Mouse (Mus musculus) heart, embryonic 13.5 days (tissue): ENCODE results near the gene Efr3b. TPM values are rescaled to one million over a fixed set of nuclear protein-coding genes. Genes with fewer than 3 reads are reported as not detected.

ENCODE experiments used
- ATAC-seq: fragments of 200-750 bp; cut with Nextera tagmentation; 2 replicates; pipeline ENCODE4 v1.8.0; 2017; ENCODE audit warnings: moderate TSS enrichment; ENCODE audit not compliant: insufficient number of reproducible peaks, low FRiP score, low TSS enrichment; ENCODE audit errors: extremely low read depth
- H3K27ac ChIP-seq: fragments of 300-500 bp; sonication (generic); replicated peaks from 2 replicates; pipeline ENCODE4 v1.5.1; 2015; ENCODE audit warnings: moderate library complexity, mild to moderate bottlenecking, inconsistent platforms
- H3K27me3 ChIP-seq: fragments of 300-500 bp; sonication (generic); replicated peaks from 2 replicates; pipeline ENCODE4 v1.6.1; 2015; ENCODE audit warnings: mild to moderate bottlenecking, inconsistent platforms
- H3K36me3 ChIP-seq: fragments of 300-500 bp; sonication (generic); 2 replicates; pipeline ENCODE4 v1.6.1; 2015; ENCODE audit warnings: mild to moderate bottlenecking, inconsistent platforms
- H3K4me1 ChIP-seq: fragments of 300-500 bp; sonication (generic); 2 replicates; pipeline ENCODE4 v1.6.1; 2015; ENCODE audit warnings: inconsistent platforms
- H3K4me2 ChIP-seq: fragments of 300-500 bp; sonication (generic); 2 replicates; pipeline ENCODE4 v1.6.1; 2015; ENCODE audit warnings: inconsistent platforms, mild to moderate bottlenecking, moderate library complexity
- H3K4me3 ChIP-seq: fragments of 300-500 bp; sonication (generic); 2 replicates; pipeline ENCODE4 v1.5.1; 2015; ENCODE audit warnings: moderate library complexity, mild to moderate bottlenecking, inconsistent platforms
- H3K9ac ChIP-seq: fragments of 300-500 bp; sonication (generic); 2 replicates; pipeline ENCODE4 v1.6.1; 2015; ENCODE audit warnings: inconsistent platforms, mild to moderate bottlenecking, moderate library complexity
- H3K9me3 ChIP-seq: fragments of 300-500 bp; sonication (generic); 2 replicates; pipeline ENCODE4 v1.6.1; 2016; ENCODE audit warnings: inconsistent platforms
- WGBS: fragments of 180-500 bp; shearing (Covaris S2); methylation state at CpG from one replicate; pipeline ENCODE4 v1.1.7; 2015; ENCODE audit warnings: mixed read lengths; 5-methylcytosine and 5-hydroxymethylcytosine counted together
- polyA plus RNA-seq: library from polyadenylated mRNA; unstranded; fragments of >200 nt; fragmentation: Nextera tagmentation; extraction: Ambion mirVana; gene quantifications from 2 replicates; pipeline ENCODE4 v1.2.1, GENCODE M21; 2015

Efr3b gene
- 5.9 and 6.2 TPM in 2 replicates for polyA plus RNA-seq

DNA sequence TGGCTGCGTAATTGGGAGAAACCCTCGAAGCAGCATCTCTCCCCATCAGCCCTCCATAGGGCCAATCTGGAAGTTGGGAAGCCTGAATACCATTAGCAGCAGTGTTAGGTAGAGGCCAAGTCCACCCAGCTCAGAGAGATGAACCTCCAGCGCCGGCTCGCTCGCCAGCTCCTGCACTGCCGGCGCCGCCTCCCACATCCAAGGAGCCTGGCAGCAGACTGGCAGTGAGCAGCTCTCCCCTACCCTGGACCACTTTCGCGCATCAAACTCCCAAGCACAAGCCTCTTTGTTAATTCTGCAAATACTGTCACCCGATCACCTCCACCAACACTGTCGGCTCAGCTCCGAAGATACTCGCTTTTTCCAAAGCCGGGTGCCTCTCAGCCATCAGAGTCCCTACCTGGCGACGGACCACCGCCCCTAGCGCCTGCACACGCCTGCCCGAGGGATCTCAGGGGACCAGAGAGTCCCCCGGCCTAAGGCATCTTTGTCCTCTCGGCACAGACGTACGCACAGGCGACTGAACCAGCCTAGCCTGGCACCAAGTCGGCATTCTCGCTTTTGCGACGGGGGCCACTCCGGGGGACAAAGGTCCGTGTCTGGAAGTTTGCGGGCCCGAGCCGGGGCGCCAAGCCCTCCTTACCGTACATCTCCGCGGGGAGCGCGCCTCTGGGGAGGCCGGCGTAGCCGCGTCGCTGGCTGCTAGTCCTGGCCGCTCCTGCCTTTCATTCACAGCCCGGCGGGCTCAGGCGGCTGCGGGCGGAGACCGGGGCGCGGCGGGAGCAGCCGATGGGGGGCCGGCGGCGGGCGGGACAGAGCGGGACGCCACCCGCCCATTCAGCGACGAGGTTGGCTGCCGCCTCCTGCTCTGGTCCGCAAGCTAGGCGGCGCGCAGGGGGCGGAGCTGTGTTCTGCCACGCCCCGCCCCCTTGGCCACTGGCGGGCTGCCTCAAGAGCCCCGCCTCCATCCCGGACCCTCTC, at the start of gene Efr3b:
Gene Efr3b, minus strand, starts transcription at position 855 of the 981 bp plus-strand sequence.
- Histone ChIP-seq H3K4me1 (peaks cover 56% of the 10 kb centered on the region), H3K4me2 (peak within 1 kb of the TSS; percentile 90), H3K36me3 (no peaks in the 10 kb centered on the region), H3K27ac (peak within 1 kb of the TSS; percentile 58), H3K27me3 (peaks cover 21% of the 10 kb centered on the region; the same call in 1 of the 2 replicates), H3K9ac (peak within 1 kb of the TSS; percentile 86), H3K4me3 (peak within 1 kb of the TSS; percentile 76), H3K9me3 (no peaks in the 10 kb centered on the region)
- ATAC-seq, result peak; percentile 80
- under 1% methylated on average over 76 of the region's 78 CpGs for WGBS

DNA sequence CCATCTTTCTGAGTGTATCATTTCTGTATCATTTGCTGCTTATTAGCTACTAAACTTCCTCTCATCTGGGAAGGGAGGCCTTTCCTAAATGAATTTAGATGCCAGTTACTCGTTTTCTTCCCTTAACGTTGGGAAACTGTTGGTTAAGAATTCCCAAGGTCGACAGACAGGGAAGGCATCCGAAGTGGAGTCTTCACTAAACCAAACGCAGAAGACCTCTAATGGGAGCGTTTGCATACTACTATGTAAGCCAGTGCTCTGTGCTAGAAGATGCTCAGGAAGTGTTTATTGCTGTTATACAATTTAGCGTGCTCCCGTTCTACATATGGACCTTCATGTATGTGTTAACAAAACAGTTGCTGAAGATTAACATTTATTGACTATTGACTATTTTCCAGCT, 44.7 kb upstream of the Efr3b start:
- peak overlapping the region; percentile 96 for H3K27ac ChIP-seq
- peak overlapping the region; percentile 68 for H3K4me3 ChIP-seq
- H3K9me3 ChIP-seq, result no peaks in the 10 kb centered on the region
- no peaks in the 10 kb centered on the region for H3K27me3 ChIP-seq
- peaks cover 28% of the 10 kb centered on the region for H3K36me3 ChIP-seq
- peak overlapping the region; percentile 79 for H3K9ac ChIP-seq
- WGBS, result 59% methylated on average over 8 of the region's 8 CpGs
- ATAC-seq, result no peak
- peak overlapping the region; percentile 77 for H3K4me2 ChIP-seq
- H3K4me1 ChIP-seq, result peaks cover 15% of the 10 kb centered on the region

- H3K9ac ChIP-seq, result peak within 1 kb of the TSS; percentile 79
- WGBS, result 6% methylated on average over 55 of the region's 59 CpGs
- ATAC-seq, result peak; percentile 88
- peak within 1 kb of the TSS; percentile 77 for H3K4me2 ChIP-seq
- no peaks in the 10 kb centered on the region for H3K9me3 ChIP-seq
- H3K27ac ChIP-seq, result peak within 1 kb of the TSS; percentile 96
- peaks cover 18% of the 10 kb centered on the region for H3K36me3 ChIP-seq
- H3K4me3 ChIP-seq, result peak within 1 kb of the TSS; percentile 68
- no peaks in the 10 kb centered on the region for H3K27me3 ChIP-seq
- H3K4me1 ChIP-seq, result peaks cover 15% of the 10 kb centered on the region
Observed at GRCm38 (mm10) chr12:4082132-4083001, 43.7 kb upstream of the Efr3b start, which contains the start of gene Dnajc27. Gene Dnajc27 (plus strand): TSS chr12:4082583.

GRCm38 (mm10) chr12:4080311-4080710, 41.6 kb upstream of the Efr3b start:
- Histone ChIP-seq H3K27ac (no peak overlapping the region), H3K36me3 (no peaks in the 10 kb centered on the region), H3K4me2 (no peak overlapping the region), H3K9ac (no peak overlapping the region), H3K4me3 (no peak overlapping the region), H3K27me3 (no peaks in the 10 kb centered on the region), H3K4me1 (peaks cover 18% of the 10 kb centered on the region), H3K9me3 (no peaks in the 10 kb centered on the region)
- WGBS, result 2% methylated on average over 2 of the region's 2 CpGs
- ATAC-seq, result no peak

- 33% methylated on average over 1 of the region's 1 CpGs for WGBS
- no peaks in the 10 kb centered on the region for H3K27me3 ChIP-seq
- H3K27ac ChIP-seq, result no peak overlapping the region
- no peak overlapping the region for H3K4me2 ChIP-seq
- H3K36me3 ChIP-seq, result no peaks in the 10 kb centered on the region
- no peak overlapping the region for H3K4me3 ChIP-seq
- H3K4me1 ChIP-seq, result peaks cover 15% of the 10 kb centered on the region
- H3K9me3 ChIP-seq, result no peaks in the 10 kb centered on the region
- no peak overlapping the region for H3K9ac ChIP-seq
- no peak for ATAC-seq
Observed at GRCm38 (mm10) chr12:4078069-4078468, 39.4 kb upstream of the Efr3b start.

GRCm38 (mm10) chr12:4076383-4076782, 37.7 kb upstream of the Efr3b start:
- no peak overlapping the region for H3K4me3 ChIP-seq
- peaks cover 7% of the 10 kb centered on the region for H3K4me1 ChIP-seq
- no peak overlapping the region for H3K27ac ChIP-seq
- H3K9me3 ChIP-seq, result no peaks in the 10 kb centered on the region
- H3K4me2 ChIP-seq, result no peak overlapping the region
- H3K27me3 ChIP-seq, result no peaks in the 10 kb centered on the region
- ATAC-seq, result no peak
- H3K9ac ChIP-seq, result no peak overlapping the region
- no peaks in the 10 kb centered on the region for H3K36me3 ChIP-seq

DNA sequence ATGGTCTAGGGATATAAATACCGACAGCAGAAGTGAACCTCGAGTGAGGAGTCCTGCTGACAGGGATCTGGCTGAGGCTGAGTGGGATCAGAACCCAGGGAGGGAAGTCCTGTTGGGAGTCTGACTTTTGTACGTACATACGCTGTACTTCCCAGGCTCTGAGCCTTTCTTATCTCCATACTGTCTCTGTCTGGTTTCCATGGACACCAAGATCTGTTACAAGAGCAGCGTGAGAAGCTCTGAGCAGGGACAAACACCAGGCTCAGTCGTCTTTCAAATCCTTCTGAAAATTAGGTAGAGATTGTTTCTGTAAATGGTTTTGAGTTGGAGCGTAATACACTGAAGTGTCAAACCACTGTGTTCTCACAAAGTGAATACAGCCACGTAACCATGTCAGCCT, 36.7 kb upstream of the Efr3b start:
- H3K27ac ChIP-seq, result no peak overlapping the region
- WGBS, result 36% methylated on average over 8 of the region's 8 CpGs
- H3K4me1 ChIP-seq, result peaks cover 7% of the 10 kb centered on the region
- no peaks in the 10 kb centered on the region for H3K36me3 ChIP-seq
- H3K4me2 ChIP-seq, result no peak overlapping the region
- H3K27me3 ChIP-seq, result no peaks in the 10 kb centered on the region
- no peaks in the 10 kb centered on the region for H3K9me3 ChIP-seq
- no peak overlapping the region for H3K9ac ChIP-seq
- H3K4me3 ChIP-seq, result no peak overlapping the region
- no peak for ATAC-seq

- H3K27ac ChIP-seq, result no peak overlapping the region
- no peaks in the 10 kb centered on the region for H3K9me3 ChIP-seq
- H3K4me1 ChIP-seq, result peaks cover 7% of the 10 kb centered on the region
- no peak for ATAC-seq
- no peak overlapping the region for H3K4me2 ChIP-seq
- WGBS, result 72% methylated on average over 9 of the region's 9 CpGs
- H3K36me3 ChIP-seq, result no peaks in the 10 kb centered on the region
- H3K27me3 ChIP-seq, result no peaks in the 10 kb centered on the region
- no peak overlapping the region for H3K4me3 ChIP-seq
- H3K9ac ChIP-seq, result no peak overlapping the region
Observed at GRCm38 (mm10) chr12:4071671-4072070, 33.0 kb upstream of the Efr3b start.

DNA sequence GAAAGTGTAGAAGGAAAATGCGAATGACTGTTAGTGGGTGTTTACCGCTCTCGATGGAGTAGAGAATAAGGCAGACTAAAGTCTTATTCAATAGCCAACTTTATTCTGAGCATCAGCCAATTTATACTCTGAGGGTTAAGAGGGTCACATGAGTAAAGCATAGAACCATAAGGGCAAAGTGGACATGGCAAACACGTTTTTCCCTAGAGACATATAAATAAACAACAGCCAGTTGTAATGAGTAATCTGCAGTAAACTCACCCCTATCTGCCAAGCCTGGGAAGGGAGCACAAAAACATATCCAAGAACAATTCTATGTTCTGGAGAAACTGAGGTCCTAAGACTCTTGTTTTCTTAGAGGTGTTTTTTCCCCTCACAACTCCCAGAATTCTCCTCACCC, 29.8 kb upstream of the Efr3b start:
- Histone ChIP-seq H3K9ac (no peak overlapping the region), H3K36me3 (no peaks in the 10 kb centered on the region), H3K9me3 (no peaks in the 10 kb centered on the region), H3K4me3 (no peak overlapping the region), H3K27me3 (no peaks in the 10 kb centered on the region), H3K27ac (no peak overlapping the region), H3K4me1 (no peaks in the 10 kb centered on the region; the same call in 1 of the 2 replicates), H3K4me2 (no peak overlapping the region)
- WGBS, result 76% methylated on average over 4 of the region's 4 CpGs
- no peak for ATAC-seq

DNA sequence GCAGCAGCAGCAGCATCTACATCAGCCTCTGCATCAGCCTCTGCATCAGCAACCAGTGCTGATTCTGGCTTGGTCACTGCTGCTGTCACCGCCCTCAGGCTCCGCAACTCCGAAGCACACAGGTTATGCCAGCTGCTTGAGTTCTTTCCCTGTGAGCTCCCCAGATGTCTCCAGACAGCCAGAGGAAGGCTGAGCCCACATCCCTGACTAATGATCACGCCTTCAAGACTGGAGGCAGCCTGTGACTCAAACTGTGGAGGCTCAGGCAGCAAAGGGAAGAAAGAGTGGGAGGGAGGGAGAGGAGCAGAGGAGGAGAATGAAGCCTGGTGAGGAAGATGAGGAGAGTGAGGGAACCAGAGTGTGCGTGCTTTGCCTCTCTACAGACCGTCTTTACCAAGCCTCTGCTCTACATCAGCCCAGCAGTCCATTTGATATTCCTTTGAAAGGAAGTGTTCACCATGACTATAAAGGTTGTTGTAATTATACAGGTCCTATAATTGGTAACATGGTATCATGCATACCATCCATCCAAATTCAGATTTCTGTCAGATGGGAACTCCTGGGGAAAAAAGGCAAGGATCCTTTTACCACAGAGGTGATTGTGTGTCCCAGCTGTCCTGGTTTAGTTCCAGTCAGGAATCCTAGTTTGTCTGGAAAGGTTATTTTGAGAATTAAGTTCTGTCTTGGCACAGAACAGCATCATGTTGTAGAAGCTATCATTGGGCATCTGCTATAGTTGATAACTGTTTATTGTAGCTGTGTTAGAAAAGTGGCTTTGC, 28.2 kb upstream of the Efr3b start:
- WGBS, result 73% methylated on average over 6 of the region's 6 CpGs
- no peak overlapping the region for H3K4me3 ChIP-seq
- no peak overlapping the region for H3K27ac ChIP-seq
- no peaks in the 10 kb centered on the region for H3K27me3 ChIP-seq
- no peak overlapping the region for H3K9ac ChIP-seq
- no peak for ATAC-seq
- no peak overlapping the region for H3K4me2 ChIP-seq
- H3K4me1 ChIP-seq, result no peaks in the 10 kb centered on the region
- no peaks in the 10 kb centered on the region for H3K36me3 ChIP-seq
- H3K9me3 ChIP-seq, result no peaks in the 10 kb centered on the region
